Mouse (Mus musculus) lung, postnatal 0 days (tissue): ENCODE measurements around the gene Cdc14a. TPM values are rescaled to one million over a fixed set of nuclear protein-coding genes. Genes with fewer than 3 reads are reported as not detected.

Source experiments
- ATAC-seq: fragments of 200-750 bp; cut with Nextera tagmentation; 2 replicates; pipeline ENCODE4 v1.8.0; 2017; ENCODE audit warnings: moderate library complexity
- DNase-seq: peaks from one replicate; pipeline ENCODE4 v3.0.0-alpha.2; 2016; ENCODE audit warnings: low spot score
- H3K27ac ChIP-seq: fragments of 300-500 bp; sonication (generic); 2 replicates; pipeline ENCODE4 v1.5.1; 2014; ENCODE audit warnings: antibody characterized with exemption, mild to moderate bottlenecking, low read length, mixed read lengths
- H3K27me3 ChIP-seq: fragments of 300-500 bp; sonication (generic); replicated peaks from 2 replicates; pipeline ENCODE4 v1.6.1; 2014; ENCODE audit warnings: low read length, mixed read lengths; ENCODE audit not compliant: insufficient read depth
- H3K36me3 ChIP-seq: fragments of 300-500 bp; sonication (generic); 2 replicates; pipeline ENCODE4 v1.6.1; 2014; ENCODE audit warnings: low read length, mixed read lengths; ENCODE audit not compliant: insufficient read depth
- H3K4me1 ChIP-seq: fragments of 300-500 bp; sonication (generic); 2 replicates; pipeline ENCODE4 v1.6.1; 2014; ENCODE audit warnings: antibody characterized with exemption, low read depth, low read length, mixed read lengths; ENCODE audit not compliant: insufficient read depth
- H3K4me2 ChIP-seq: fragments of 300-500 bp; sonication (generic); replicated peaks from 2 replicates; pipeline ENCODE4 v1.6.1; 2014; ENCODE audit warnings: low read depth, mild to moderate bottlenecking, low read length, moderate library complexity, mixed read lengths
- H3K4me3 ChIP-seq: fragments of 300-500 bp; sonication (generic); 2 replicates; pipeline ENCODE4 v1.5.1; 2014; ENCODE audit warnings: low read depth, low read length
- H3K9ac ChIP-seq: fragments of 300-500 bp; sonication (generic); replicated peaks from 2 replicates; pipeline ENCODE4 v1.6.1; 2014; ENCODE audit warnings: low read depth, mild to moderate bottlenecking
- H3K9me3 ChIP-seq: fragments of 300-500 bp; sonication (generic); 2 replicates; pipeline ENCODE4 v1.6.1; 2016; ENCODE audit warnings: low read length, mixed read lengths
- CTCF ChIP-seq: IDR thresholded peaks from 2 replicates; pipeline ENCODE4 v1.5.1; 2016; ENCODE audit warnings: antibody characterized with exemption, mild to moderate bottlenecking
- EP300 ChIP-seq: IDR thresholded peaks from 2 replicates; pipeline ENCODE4 v1.6.1; 2016; ENCODE audit warnings: antibody characterized with exemption, mild to moderate bottlenecking, control low read depth
- WGBS: fragments of 180-500 bp; shearing (Covaris S2); extraction: QIAGEN DNeasy Blood & Tissue Kit; methylation state at CpG from one replicate; pipeline ENCODE4 v1.1.7; 2014; 5-methylcytosine and 5-hydroxymethylcytosine counted together
- polyA plus RNA-seq: library from polyadenylated mRNA; unstranded; fragments of >200 nt; fragmentation: Nextera tagmentation; extraction: Ambion mirVana; gene quantifications from 2 replicates; pipeline ENCODE4 v1.2.1, GENCODE M21; 2015

The Cdc14a gene
- polyA plus RNA-seq, 1 experiment from 2014 or later: 8.2 TPM

GRCm38 (mm10) chr3:116408856-116409255 lies 15.0 kb downstream of the Cdc14a start:
- no peak for ATAC-seq
- no peak overlapping the region for H3K4me2 ChIP-seq
- 66% methylated on average over 10 of the region's 10 CpGs for WGBS

GRCm38 (mm10) chr3:116405516-116405915 lies 18.3 kb downstream of the Cdc14a start:
- ATAC-seq: no peak
- Histone ChIP-seq H3K4me3 (no peak overlapping the region), H3K27ac (no peak overlapping the region), H3K9ac (no peak overlapping the region), H3K36me3 (no peaks in the 10 kb centered on the region), H3K27me3 (no peaks in the 10 kb centered on the region), H3K4me1 (peaks cover 11% of the 10 kb centered on the region; the same call in 1 of the 2 replicates), H3K4me2 (no peak overlapping the region), H3K9me3 (no peaks in the 10 kb centered on the region)
- no peak for TF ChIP-seq CTCF
- no peak for TF ChIP-seq EP300
- WGBS: 78% methylated on average over 5 of the region's 9 CpGs
- DNase-seq: no peak

More at GRCm38 (mm10) chr3:116408856-116409255, 15.0 kb downstream of the Cdc14a start:
- Histone ChIP-seq H3K27ac (no peak overlapping the region), H3K4me1 (peaks cover 11% of the 10 kb centered on the region; the same call in 1 of the 2 replicates), H3K4me3 (no peak overlapping the region), H3K36me3 (no peaks in the 10 kb centered on the region), H3K27me3 (no peaks in the 10 kb centered on the region), H3K9me3 (no peaks in the 10 kb centered on the region), H3K9ac (no peak overlapping the region)
- DNase-seq: no peak
- no peak for TF ChIP-seq EP300
- TF ChIP-seq CTCF: no peak

GRCm38 (mm10) chr3:116401436-116401835 lies 22.4 kb downstream of the Cdc14a start:
- H3K9ac ChIP-seq: no peak overlapping the region
- H3K36me3 ChIP-seq: no peaks in the 10 kb centered on the region
- no peaks in the 10 kb centered on the region for H3K9me3 ChIP-seq
- H3K4me2 ChIP-seq: no peak overlapping the region
- 90% methylated on average over 11 of the region's 11 CpGs for WGBS
- H3K4me3 ChIP-seq: no peak overlapping the region
- DNase-seq (no peak), ATAC-seq (no peak)
- no peaks in the 10 kb centered on the region for H3K27me3 ChIP-seq
- TF ChIP-seq EP300 (no peak), CTCF (no peak)
- no peak overlapping the region for H3K27ac ChIP-seq
- H3K4me1 ChIP-seq: no peaks in the 10 kb centered on the region

- ATAC-seq: no peak
Measured at GRCm38 (mm10) chr3:116399349-116400090, 24.3 kb downstream of the Cdc14a start.

GRCm38 (mm10) chr3:116398543-116398942 lies 25.3 kb downstream of the Cdc14a start:
- no peaks in the 10 kb centered on the region for H3K4me1 ChIP-seq
- H3K27ac ChIP-seq: no peak overlapping the region
- 86% methylated on average over 10 of the region's 10 CpGs for WGBS
- no peak overlapping the region for H3K4me3 ChIP-seq
- TF ChIP-seq EP300 (no peak), CTCF (no peak)
- no peak for DNase-seq
- H3K9ac ChIP-seq: no peak overlapping the region
- H3K36me3 ChIP-seq: no peaks in the 10 kb centered on the region
- no peak overlapping the region for H3K4me2 ChIP-seq
- H3K9me3 ChIP-seq: no peaks in the 10 kb centered on the region
- no peak for ATAC-seq
- H3K27me3 ChIP-seq: no peaks in the 10 kb centered on the region

More at GRCm38 (mm10) chr3:116399349-116400090, 24.3 kb downstream of the Cdc14a start:
- Histone ChIP-seq H3K9ac (no peak overlapping the region), H3K27ac (no peak overlapping the region), H3K4me2 (no peak overlapping the region), H3K9me3 (no peaks in the 10 kb centered on the region), H3K27me3 (no peaks in the 10 kb centered on the region), H3K4me1 (no peaks in the 10 kb centered on the region), H3K4me3 (no peak overlapping the region), H3K36me3 (no peaks in the 10 kb centered on the region)
- WGBS: 71% methylated on average over 22 of the region's 22 CpGs
- no peak for DNase-seq
- TF ChIP-seq CTCF (no peak), EP300 (no peak)

- Histone ChIP-seq H3K36me3 (no peaks in the 10 kb centered on the region), H3K27ac (no peak overlapping the region), H3K27me3 (no peaks in the 10 kb centered on the region), H3K9me3 (no peaks in the 10 kb centered on the region), H3K4me2 (no peak overlapping the region), H3K4me1 (no peaks in the 10 kb centered on the region), H3K4me3 (no peak overlapping the region), H3K9ac (no peak overlapping the region)
- no peak for ATAC-seq
- 85% methylated on average over 7 of the region's 7 CpGs for WGBS
- no peak for DNase-seq
- TF ChIP-seq EP300: no peak
Measured at GRCm38 (mm10) chr3:116397976-116398375, 25.9 kb downstream of the Cdc14a start.
